Mouse (Mus musculus): ENCODE results near the gene Nt5dc3.

GRCm38 (mm10) chr10:86783561-86783960 lies 4.8 kb downstream of the Nt5dc3 start:
- TF ChIP-seq CTCF (IDR thresholded peaks at IDR 0.05; ENCODE audit: control insufficient read depth, insufficient read depth, low read length) (no peak), POLR2A (IDR thresholded peaks at IDR 0.05; ENCODE audit: borderline replicate concordance, control insufficient read depth, low read depth, low read length) (no peak)
